Mouse (Mus musculus): ENCODE measurements around the gene Mettl7b.

DNA sequence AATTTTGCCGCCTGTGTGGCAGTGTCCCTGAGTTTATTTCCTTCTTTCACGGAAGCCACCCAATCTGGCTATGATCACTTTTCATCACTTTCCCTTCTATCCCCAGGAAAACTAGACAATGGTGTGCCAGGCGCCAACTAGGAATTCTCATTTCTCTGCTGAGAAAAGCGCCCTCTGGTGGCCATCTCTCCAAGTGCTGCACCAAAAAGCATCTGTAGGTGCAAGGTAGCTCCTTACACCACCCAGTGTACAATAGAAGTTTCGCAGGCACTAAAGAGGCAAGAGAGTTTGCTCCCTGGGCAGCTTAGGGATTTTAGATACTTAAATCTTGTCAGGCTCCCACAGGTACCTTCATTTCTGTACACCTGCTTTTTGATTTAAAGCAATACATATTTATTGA is 47.6 kb downstream of the Mettl7b start:
- TF ChIP-seq CTCF (IDR thresholded peaks at IDR 0.05), result peak; percentile 98
- TF ChIP-seq EP300 (IDR thresholded peaks at IDR 0.05), result no peak; the same call in 1 of the 2 replicates
